Mouse (Mus musculus) cerebellum, postnatal 25 days (tissue): Measurements from ENCODE around the gene Srsf3.

Experiments
- DNase-seq, 2 experiments: peaks; one replicate each; pipeline ENCODE4 v3.0.0; 2021; ENCODE audit warnings: mixed read lengths in 2 of 2

Srsf3 gene

GRCm38 (mm10) chr17:29046863-29047262 is 14.4 kb downstream of the Srsf3 start:
- no peak for DNase-seq

GRCm38 (mm10) chr17:29047697-29048514 is 15.5 kb downstream of the Srsf3 start:
- DNase-seq: no peak

GRCm38 (mm10) chr17:29048748-29049507 is 16.5 kb downstream of the Srsf3 start:
- peak; percentile 94 to 95 for DNase-seq

- DNase-seq: no peak
These were observed 17.1 kb downstream of the Srsf3 start for GRCm38 (mm10) chr17:29049508-29049889.

- DNase-seq: no peak
These were observed 17.5 kb downstream of the Srsf3 start for GRCm38 (mm10) chr17:29049923-29050322.

- peak in 1 of 2 experiments; percentile 55 for DNase-seq
These were observed 18.4 kb downstream of the Srsf3 start for GRCm38 (mm10) chr17:29050791-29051190.

- DNase-seq: peak in 1 of 2 experiments; percentile 67
These were observed 20.6 kb downstream of the Srsf3 start for GRCm38 (mm10) chr17:29053067-29053466.

- peak in 1 of 2 experiments; percentile 34 for DNase-seq
These were observed 21.4 kb downstream of the Srsf3 start for GRCm38 (mm10) chr17:29053841-29054240.

- DNase-seq: no peak
These were observed 22.0 kb downstream of the Srsf3 start for GRCm38 (mm10) chr17:29054429-29054828.

- DNase-seq: no peak
These were observed 23.2 kb downstream of the Srsf3 start for GRCm38 (mm10) chr17:29055586-29055985.

GRCm38 (mm10) chr17:29056207-29056606 is 23.8 kb downstream of the Srsf3 start:
- no peak for DNase-seq

GRCm38 (mm10) chr17:29056699-29057151 is 24.3 kb downstream of the Srsf3 start:
- DNase-seq: no peak

GRCm38 (mm10) chr17:29057361-29057890 is 25.0 kb downstream of the Srsf3 start:
- no peak for DNase-seq

- DNase-seq: no peak
These were observed 25.5 kb downstream of the Srsf3 start for GRCm38 (mm10) chr17:29057961-29058360.

GRCm38 (mm10) chr17:29058487-29058886 is 26.1 kb downstream of the Srsf3 start:
- peak in 1 of 2 experiments; percentile 37 for DNase-seq

GRCm38 (mm10) chr17:29059581-29059980 is 27.2 kb downstream of the Srsf3 start:
- no peak for DNase-seq

GRCm38 (mm10) chr17:29060946-29061345 is 28.5 kb downstream of the Srsf3 start:
- no peak for DNase-seq

- peak in 1 of 2 experiments; percentile 46 for DNase-seq
These were observed 29.9 kb downstream of the Srsf3 start for GRCm38 (mm10) chr17:29062119-29063035.

- peak in 1 of 2 experiments; percentile 53 for DNase-seq
These were observed 30.9 kb downstream of the Srsf3 start for GRCm38 (mm10) chr17:29063121-29063987.

- DNase-seq: no peak
These were observed 31.5 kb downstream of the Srsf3 start for GRCm38 (mm10) chr17:29063988-29064285.

GRCm38 (mm10) chr17:29065245-29065940 is 33.0 kb downstream of the Srsf3 start:
- no peak for DNase-seq
